Mouse (Mus musculus) spleen, embryonic (tissue): ENCODE measurements at regions not wholly inside any gene's neighbourhood (a gene's known extent, or its start where the extent isn't known, plus 50 kb on each side); places are given as distances from the start of the nearest gene placed in this dataset.
"Not testable (repeated sequence)": the region's sequence is repeated elsewhere in the genome, so short reads cannot be mapped to it uniquely, and the experiment has no call there.

Source experiments
- CTCF ChIA-PET: fragments of 350-600 bp; sonication (Branson Sonifier 250); formaldehyde crosslinking; loops from one replicate; lab custom pipeline; 2022; lab: Charles Lee

GRCm38 (mm10) chr4:44424831-44425704, 124.4 kb downstream of the Melk start:
- CTCF ChIA-PET: interaction anchor here (0.7 kb wide), 2 partner anchors 48 to 61 kb away, joined by 6 to 10 read pairs; no protein-coding TSS in a partner anchor

- CTCF ChIA-PET: no interaction called here
These were observed 133.9 kb downstream of the Melk start for GRCm38 (mm10) chr4:44434593-44434992.

GRCm38 (mm10) chr4:44445511-44445910, 144.8 kb downstream of the Melk start:
- CTCF ChIA-PET: interaction anchor here (0.7 kb wide), 1 partner anchor 554 kb away, joined by 4 read pairs; no protein-coding TSS in a partner anchor

GRCm38 (mm10) chr4:44450881-44451532, 150.3 kb downstream of the Melk start:
- CTCF ChIA-PET: no interaction called here

- CTCF ChIA-PET: no interaction called here
These were observed 151.5 kb downstream of the Melk start for GRCm38 (mm10) chr4:44452043-44452618.

- CTCF ChIA-PET: no interaction called here
These were observed 152.9 kb downstream of the Melk start for GRCm38 (mm10) chr4:44453552-44453951.

GRCm38 (mm10) chr4:44455851-44456250, 155.2 kb downstream of the Melk start:
- CTCF ChIA-PET: no interaction called here

GRCm38 (mm10) chr4:44473511-44473910, 172.8 kb downstream of the Melk start:
- CTCF ChIA-PET: not testable (repeated sequence)
